Mouse (Mus musculus): ENCODE results near the gene Gstm1. TPM values are rescaled to one million over a fixed set of nuclear protein-coding genes. Genes with fewer than 3 reads are reported as not detected.
A peak's percentile ranks its signal among the peaks of the same experiment; 100 is the strongest.
"Not testable (repeated sequence)": the region's sequence is repeated elsewhere in the genome, so short reads cannot be mapped to it uniquely, and the experiment has no call there.

Gstm1 gene
- polyA plus RNA-seq, 1 experiment from 2014 or later: 265 TPM

DNA sequence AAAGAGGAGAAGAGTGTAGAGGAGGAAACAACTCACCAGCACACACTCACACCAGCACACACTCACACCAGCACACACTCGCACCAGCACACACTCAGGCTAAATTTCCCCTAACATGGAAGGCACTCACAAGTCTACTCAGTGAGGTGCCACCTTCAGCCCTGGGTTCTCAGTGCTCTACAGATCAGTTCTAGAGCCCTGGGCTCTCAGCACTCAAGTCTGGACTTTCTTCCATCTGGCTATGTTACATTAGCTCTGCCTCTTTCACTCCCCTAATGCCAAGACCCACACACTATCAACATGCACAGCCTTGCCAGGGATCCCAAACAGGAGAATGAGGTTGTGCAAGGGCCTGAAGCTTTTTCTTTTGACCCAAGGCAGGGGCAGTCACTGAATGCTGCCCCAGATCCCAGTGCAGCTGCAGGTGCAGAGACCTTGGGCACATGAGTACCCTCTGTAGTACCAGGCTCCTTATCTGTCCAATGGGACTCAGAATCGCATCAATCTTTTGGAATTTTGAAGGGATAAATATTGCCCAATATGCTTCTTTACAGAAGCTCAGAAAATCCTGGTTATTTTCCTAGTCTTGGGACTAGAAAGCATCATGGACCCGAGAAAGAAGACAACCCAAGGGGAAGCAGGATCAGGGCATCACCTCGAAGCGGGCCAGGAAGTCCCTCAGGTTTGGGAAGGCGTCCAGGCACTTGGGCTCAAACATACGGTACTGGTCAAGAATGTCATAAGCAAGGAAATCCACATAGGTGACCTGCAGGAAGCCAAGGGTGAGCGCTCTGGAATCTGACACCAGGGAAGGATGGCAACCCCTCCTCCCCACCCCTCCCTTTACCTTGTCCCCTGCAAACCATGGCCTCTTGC is 3.4 kb downstream of the Gstm1 start:
- no peak for DNase-seq

DNA sequence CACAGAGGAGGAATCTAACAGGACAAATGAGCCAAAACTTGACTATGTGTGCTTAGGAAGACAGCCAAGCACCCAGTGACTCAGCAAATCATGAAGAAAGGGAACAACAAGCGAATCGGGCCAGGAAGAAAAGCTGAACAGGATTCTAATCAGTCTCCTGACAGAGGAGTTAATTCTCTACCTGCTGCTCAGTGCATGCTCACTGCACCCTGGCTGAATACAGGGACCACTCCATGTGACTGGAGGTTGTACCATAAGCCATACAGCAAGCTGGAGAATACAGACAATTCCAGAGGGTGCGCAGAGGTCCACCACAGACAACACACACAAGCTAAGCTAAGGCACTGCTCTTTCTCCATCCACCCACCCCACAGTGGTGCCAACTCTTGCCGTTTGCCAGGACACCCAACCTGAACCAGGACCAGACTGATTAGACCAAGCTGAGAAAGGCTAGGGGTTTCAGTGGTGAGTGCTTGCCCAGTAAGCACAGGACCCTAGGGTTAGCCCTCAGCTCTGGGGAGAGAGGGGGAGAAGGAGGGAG is 4.4 kb downstream of the Gstm1 start:
- ATAC-seq (ENCODE audit: low read depth) (no peak), DNase-seq (no peak)
- peak overlapping the region; percentile 23; the same call in 1 of the 2 replicates for H3K27ac ChIP-seq

More for the DNA sequence above, 3.4 kb downstream of the Gstm1 start:
- H3K36me3 ChIP-seq: no peaks in the 10 kb centered on the region
- no peak for ATAC-seq (ENCODE audit: low read depth)
- no peaks in the 10 kb centered on the region for H3K27me3 ChIP-seq
- H3K4me3 ChIP-seq (replicated peaks): no peak overlapping the region
- H3K27ac ChIP-seq: 0 out of 2 replicates have a peak overlapping the region, but pooled peaks have one; percentile 23
- peak overlapping the region; percentile 37 for H3K4me2 ChIP-seq
- peaks cover 21% of the 10 kb centered on the region for H3K4me1 ChIP-seq (replicated peaks)
- H3K9me3 ChIP-seq (replicated peaks): no peaks in the 10 kb centered on the region
- no peak overlapping the region for H3K9ac ChIP-seq
- WGBS (ENCODE audit: insufficient replicate concordance): 69% methylated on average over 8 of the region's 8 CpGs

DNA sequence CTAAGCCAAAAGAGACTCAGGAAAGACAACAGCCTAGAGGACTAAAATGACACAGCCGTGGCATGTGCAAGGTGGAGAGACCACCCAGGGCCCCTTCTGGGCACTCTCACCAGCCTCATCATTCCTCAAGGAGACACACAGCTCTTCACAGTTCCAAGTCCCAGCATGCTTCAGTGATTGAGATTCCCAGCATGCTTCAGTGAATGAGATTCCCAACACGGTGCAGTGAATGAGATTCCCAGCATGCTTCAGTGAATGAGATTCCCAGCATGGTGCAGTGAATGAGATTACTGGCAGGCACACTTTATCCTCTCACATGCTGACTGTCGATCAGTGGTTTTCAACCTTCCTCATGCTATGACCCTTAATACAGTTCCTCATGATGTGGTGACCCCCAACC is 6.2 kb downstream of the Gstm1 start:
- Histone ChIP-seq H3K4me2 (no peak overlapping the region), H3K27me3 (no peaks in the 10 kb centered on the region), H3K9ac (no peak overlapping the region), H3K9me3 (replicated peaks) (no peaks in the 10 kb centered on the region), H3K4me3 (replicated peaks) (no peak overlapping the region), H3K27ac (no peak overlapping the region), H3K4me1 (replicated peaks) (peaks cover 3% of the 10 kb centered on the region), H3K36me3 (no peaks in the 10 kb centered on the region)
- ATAC-seq (ENCODE audit: low read depth) (no peak), DNase-seq (no peak)
- WGBS (ENCODE audit: insufficient replicate concordance): 63% methylated on average over 3 of the region's 3 CpGs

More for the DNA sequence above, 4.4 kb downstream of the Gstm1 start:
- Histone ChIP-seq H3K9me3 (replicated peaks) (no peaks in the 10 kb centered on the region), H3K4me2 (peak overlapping the region; percentile 37), H3K27me3 (no peaks in the 10 kb centered on the region), H3K36me3 (no peaks in the 10 kb centered on the region), H3K4me3 (replicated peaks) (no peak overlapping the region), H3K4me1 (replicated peaks) (peaks cover 12% of the 10 kb centered on the region), H3K9ac (no peak overlapping the region)
- 48% methylated on average over 4 of the region's 4 CpGs for WGBS (ENCODE audit: insufficient replicate concordance)

DNA sequence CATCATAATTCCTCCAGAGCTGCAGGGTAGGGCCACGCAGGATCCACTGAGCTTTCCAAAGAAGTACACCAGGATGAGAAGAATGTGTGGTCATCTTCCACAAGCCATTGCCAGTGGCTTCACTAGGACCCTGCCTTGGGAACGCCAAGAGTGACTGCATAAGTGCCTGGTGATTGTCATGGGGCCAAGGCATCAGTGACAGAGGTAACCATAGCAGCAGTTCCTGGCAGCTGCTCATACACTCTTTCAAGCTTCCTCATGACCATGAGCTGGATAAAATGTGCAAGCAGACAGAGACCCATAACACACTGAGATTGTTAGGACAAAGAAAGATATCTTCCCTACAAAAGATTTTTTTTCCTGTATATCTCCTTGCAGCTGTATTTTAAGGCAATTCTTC is 7.5 kb downstream of the Gstm1 start:
- no peaks in the 10 kb centered on the region for H3K27me3 ChIP-seq
- no peak for DNase-seq
- WGBS (ENCODE audit: insufficient replicate concordance): 42% methylated on average over 2 of the region's 2 CpGs

DNA sequence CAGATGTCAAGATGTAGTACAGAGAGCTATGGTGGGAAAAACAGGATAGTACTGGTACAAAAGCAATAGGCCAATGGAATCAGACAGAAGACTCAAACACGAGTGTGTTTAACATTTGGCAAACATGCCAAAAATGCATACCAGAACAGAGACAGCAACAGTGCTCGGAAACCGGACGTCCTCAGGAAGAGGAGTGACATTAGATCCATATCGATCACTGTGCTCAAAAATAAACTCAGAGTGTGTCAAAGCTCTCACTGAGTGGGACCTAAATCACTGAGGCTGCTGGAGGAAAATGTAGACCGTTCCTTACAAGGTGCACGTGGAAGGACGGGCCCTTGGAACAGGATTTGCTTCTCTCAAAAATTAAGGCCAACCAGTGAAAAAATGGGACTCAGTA is 15.8 kb downstream of the Gstm1 start:
- Histone ChIP-seq H3K4me1 (replicated peaks) (no peaks in the 10 kb centered on the region), H3K4me2 (no peak overlapping the region), H3K36me3 (no peaks in the 10 kb centered on the region), H3K4me3 (replicated peaks) (no peak overlapping the region), H3K27ac (no peak overlapping the region), H3K9ac (no peak overlapping the region), H3K27me3 (no peaks in the 10 kb centered on the region), H3K9me3 (replicated peaks) (no peaks in the 10 kb centered on the region)
- DNase-seq: no peak
- ATAC-seq (ENCODE audit: low read depth): no peak
- WGBS (ENCODE audit: insufficient replicate concordance): 57% methylated on average over 8 of the region's 8 CpGs

More for the DNA sequence above, 7.5 kb downstream of the Gstm1 start:
- no peak overlapping the region for H3K4me3 ChIP-seq (replicated peaks)
- no peak overlapping the region for H3K27ac ChIP-seq
- H3K4me1 ChIP-seq (replicated peaks): no peaks in the 10 kb centered on the region; the same call in 1 of the 2 replicates
- no peaks in the 10 kb centered on the region for H3K9me3 ChIP-seq (replicated peaks)
- ATAC-seq (ENCODE audit: low read depth): no peak
- H3K4me2 ChIP-seq: no peak overlapping the region
- H3K36me3 ChIP-seq: no peaks in the 10 kb centered on the region
- H3K9ac ChIP-seq: no peak overlapping the region

DNA sequence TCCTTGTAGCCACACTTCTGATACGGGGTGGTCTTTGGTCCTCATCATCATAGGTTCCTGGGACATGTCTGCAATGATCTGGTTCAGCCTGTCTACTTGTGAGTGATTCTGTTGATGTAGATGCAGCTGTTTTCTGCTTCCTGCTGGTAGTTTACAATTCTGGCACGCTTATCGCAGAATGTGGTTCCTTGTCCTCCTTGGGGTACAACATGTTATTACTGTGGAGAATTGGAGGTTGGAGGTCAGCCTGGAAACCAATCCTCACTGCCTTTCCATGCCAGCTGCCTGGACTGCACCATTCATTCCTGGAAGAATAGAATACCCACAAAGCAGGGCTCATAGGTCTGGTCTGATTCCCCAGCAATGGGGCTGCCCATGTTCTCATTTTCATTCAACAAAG is 18.3 kb downstream of the Gstm1 start:
- H3K36me3 ChIP-seq: no peaks in the 10 kb centered on the region
- no peak overlapping the region for H3K4me2 ChIP-seq
- no peak overlapping the region for H3K27ac ChIP-seq
- no peak overlapping the region for H3K9ac ChIP-seq
- H3K4me3 ChIP-seq (replicated peaks): no peak overlapping the region
- 71% methylated on average over 3 of the region's 3 CpGs for WGBS (ENCODE audit: insufficient replicate concordance)
- no peaks in the 10 kb centered on the region for H3K27me3 ChIP-seq
- H3K4me1 ChIP-seq (replicated peaks): no peaks in the 10 kb centered on the region
- no peaks in the 10 kb centered on the region for H3K9me3 ChIP-seq (replicated peaks)
- DNase-seq (no peak), ATAC-seq (ENCODE audit: low read depth) (no peak)

DNA sequence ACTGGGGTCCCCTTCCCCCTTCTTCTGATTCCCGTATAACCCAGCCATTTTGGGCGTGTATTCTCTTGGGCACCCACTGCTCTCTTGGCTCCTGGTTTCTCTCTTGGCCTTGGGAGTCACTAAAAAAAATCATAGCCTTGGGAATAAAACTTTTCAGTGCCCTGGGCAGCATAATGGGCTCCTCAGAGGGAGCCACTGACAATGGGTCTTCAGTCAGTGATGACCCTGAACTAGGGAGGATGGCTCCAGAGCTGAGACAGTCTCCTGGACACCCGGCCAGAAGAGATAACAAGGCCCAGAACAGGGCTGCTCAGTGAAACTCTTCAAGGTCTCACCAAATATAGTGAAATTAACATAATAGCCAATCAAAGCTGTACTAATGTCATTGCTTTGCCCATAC is 19.2 kb downstream of the Gstm1 start:
- DNase-seq: no peak
- H3K4me1 ChIP-seq (replicated peaks): no peaks in the 10 kb centered on the region
- no peak overlapping the region for H3K4me3 ChIP-seq (replicated peaks)
- no peak overlapping the region for H3K27ac ChIP-seq
- no peaks in the 10 kb centered on the region for H3K9me3 ChIP-seq (replicated peaks)
- no peaks in the 10 kb centered on the region for H3K27me3 ChIP-seq
- 60% methylated on average over 3 of the region's 3 CpGs for WGBS (ENCODE audit: insufficient replicate concordance)
- H3K36me3 ChIP-seq: no peaks in the 10 kb centered on the region
- ATAC-seq (ENCODE audit: low read depth): no peak
- no peak overlapping the region for H3K9ac ChIP-seq
- no peak overlapping the region for H3K4me2 ChIP-seq

DNA sequence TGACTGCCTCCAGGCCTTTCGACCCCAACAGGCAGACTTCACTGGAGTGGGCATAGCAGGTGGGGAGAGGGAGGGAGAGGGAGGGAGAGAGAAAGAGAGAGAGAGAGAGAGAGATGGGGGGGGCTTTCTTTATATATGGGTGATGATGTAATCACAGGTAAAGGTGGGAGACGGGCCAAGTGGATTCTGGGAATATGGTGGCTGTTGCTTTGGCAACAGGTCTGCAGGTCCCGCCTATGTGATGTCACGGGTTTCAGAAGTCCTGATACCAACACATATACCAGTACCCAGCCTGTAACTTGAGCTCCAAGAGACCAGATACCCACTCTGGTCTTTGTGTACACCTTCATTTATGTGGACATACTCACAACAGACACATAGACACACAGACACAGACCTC is 21.2 kb downstream of the Gstm1 start:
- 68% methylated on average over 4 of the region's 4 CpGs for WGBS (ENCODE audit: insufficient replicate concordance)
- no peaks in the 10 kb centered on the region for H3K36me3 ChIP-seq
- DNase-seq (no peak), ATAC-seq (ENCODE audit: low read depth) (no peak)
- no peak overlapping the region for H3K9ac ChIP-seq
- H3K4me2 ChIP-seq: no peak overlapping the region
- H3K27ac ChIP-seq: no peak overlapping the region
- H3K4me3 ChIP-seq (replicated peaks): no peak overlapping the region
- no peaks in the 10 kb centered on the region for H3K9me3 ChIP-seq (replicated peaks)
- H3K27me3 ChIP-seq: no peaks in the 10 kb centered on the region
- H3K4me1 ChIP-seq (replicated peaks): no peaks in the 10 kb centered on the region

DNA sequence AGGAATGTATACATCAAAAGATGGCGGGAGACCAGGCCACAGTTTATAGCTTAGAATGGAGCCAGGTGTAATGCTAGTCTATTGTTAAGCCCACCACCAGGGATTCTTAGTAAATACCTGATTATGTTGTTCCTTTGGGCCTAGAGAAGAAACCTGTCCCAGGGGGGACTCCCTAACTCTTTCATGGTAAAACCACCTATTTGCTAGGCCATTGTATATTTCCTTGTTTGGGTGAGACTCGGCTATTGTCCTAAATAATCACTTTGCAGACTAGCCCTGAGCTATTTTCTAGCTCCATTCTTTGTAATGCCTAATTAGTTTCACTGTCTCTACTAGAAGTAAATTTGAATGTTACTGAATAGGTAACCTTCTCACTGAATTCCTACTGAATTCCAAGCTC is 21.8 kb downstream of the Gstm1 start:
- H3K4me3 ChIP-seq (replicated peaks); ATAC-seq (ENCODE audit: low read depth); H3K4me2 ChIP-seq; H3K36me3 ChIP-seq; H3K27ac ChIP-seq; DNase-seq; H3K9ac ChIP-seq; H3K4me1 ChIP-seq (replicated peaks); H3K27me3 ChIP-seq; H3K9me3 ChIP-seq (replicated peaks): not testable (repeated sequence)
- 76% methylated on average over 2 of the region's 2 CpGs for WGBS (ENCODE audit: insufficient replicate concordance)

DNA sequence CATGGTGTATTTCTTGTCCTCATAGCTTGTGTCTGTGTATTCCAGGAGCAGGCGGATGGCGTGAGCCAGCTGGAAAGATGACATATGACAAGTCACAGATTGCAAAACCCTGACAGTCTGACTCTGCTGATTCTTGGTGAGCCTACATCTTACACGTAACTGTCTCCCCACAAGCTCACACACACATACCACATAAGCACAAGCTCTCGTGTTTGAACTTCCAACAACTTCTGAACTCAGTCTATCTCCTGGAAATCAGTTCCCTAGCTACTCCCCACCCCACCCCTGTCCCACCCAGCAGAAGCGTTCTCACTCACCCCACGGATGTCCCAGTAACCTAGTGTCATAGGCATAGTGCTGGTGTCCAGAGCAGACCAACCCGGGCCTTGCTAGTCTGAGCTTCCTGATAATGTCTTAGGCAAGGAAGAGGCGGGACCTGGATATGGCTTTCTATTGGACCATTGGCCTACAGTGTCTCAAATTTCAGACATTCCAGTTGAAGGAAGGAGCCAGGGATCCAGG is 31.7 kb downstream of the Gstm1 start, which contains the start of gene Gstm2:
Gene Gstm2, minus strand, starts transcription at position 413 of the 522 bp plus-strand sequence.
- no peak for DNase-seq
- 0 out of 2 replicates have a peak, but pooled peaks have one; percentile 26 for ATAC-seq (ENCODE audit: low read depth)
- Histone ChIP-seq H3K9ac (no peak within 1 kb of the TSS), H3K4me1 (replicated peaks) (no peaks in the 10 kb centered on the region; the same call in 1 of the 2 replicates), H3K27ac (no peak within 1 kb of the TSS), H3K36me3 (no peaks in the 10 kb centered on the region), H3K27me3 (no peaks in the 10 kb centered on the region), H3K4me3 (replicated peaks) (no peak within 1 kb of the TSS), H3K9me3 (replicated peaks) (no peaks in the 10 kb centered on the region), H3K4me2 (no peak within 1 kb of the TSS)
- 41% methylated on average over 8 of the region's 8 CpGs for WGBS (ENCODE audit: insufficient replicate concordance)

DNA sequence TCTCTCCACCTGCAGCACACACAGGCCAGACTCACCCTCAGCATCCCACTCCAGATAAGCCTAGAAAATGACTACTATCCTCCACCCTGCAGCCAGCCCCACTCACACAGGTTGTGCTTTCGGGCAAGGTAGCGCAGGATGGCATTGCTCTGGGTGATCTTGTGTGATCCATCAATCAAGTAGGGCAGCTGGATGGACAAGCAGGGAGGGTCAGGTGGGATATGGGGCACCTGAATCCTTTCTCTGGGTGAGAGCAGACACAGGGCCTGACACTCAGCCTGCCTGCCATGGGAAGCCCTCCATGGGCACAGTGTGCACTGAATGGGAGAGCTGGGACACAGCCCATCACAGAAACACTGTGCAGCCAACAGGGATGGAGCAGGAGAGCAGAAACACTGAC is 32.6 kb downstream of the Gstm1 start:
- DNase-seq; H3K9me3 ChIP-seq (replicated peaks); H3K4me1 ChIP-seq (replicated peaks); ATAC-seq (ENCODE audit: low read depth); H3K27me3 ChIP-seq; H3K4me2 ChIP-seq; H3K9ac ChIP-seq; H3K4me3 ChIP-seq (replicated peaks); H3K36me3 ChIP-seq; H3K27ac ChIP-seq: not testable (repeated sequence)
- WGBS (ENCODE audit: insufficient replicate concordance): 85% methylated on average over 2 of the region's 2 CpGs
